Mouse (Mus musculus): ENCODE data around the gene Sh3pxd2a.

Sh3pxd2a gene

DNA sequence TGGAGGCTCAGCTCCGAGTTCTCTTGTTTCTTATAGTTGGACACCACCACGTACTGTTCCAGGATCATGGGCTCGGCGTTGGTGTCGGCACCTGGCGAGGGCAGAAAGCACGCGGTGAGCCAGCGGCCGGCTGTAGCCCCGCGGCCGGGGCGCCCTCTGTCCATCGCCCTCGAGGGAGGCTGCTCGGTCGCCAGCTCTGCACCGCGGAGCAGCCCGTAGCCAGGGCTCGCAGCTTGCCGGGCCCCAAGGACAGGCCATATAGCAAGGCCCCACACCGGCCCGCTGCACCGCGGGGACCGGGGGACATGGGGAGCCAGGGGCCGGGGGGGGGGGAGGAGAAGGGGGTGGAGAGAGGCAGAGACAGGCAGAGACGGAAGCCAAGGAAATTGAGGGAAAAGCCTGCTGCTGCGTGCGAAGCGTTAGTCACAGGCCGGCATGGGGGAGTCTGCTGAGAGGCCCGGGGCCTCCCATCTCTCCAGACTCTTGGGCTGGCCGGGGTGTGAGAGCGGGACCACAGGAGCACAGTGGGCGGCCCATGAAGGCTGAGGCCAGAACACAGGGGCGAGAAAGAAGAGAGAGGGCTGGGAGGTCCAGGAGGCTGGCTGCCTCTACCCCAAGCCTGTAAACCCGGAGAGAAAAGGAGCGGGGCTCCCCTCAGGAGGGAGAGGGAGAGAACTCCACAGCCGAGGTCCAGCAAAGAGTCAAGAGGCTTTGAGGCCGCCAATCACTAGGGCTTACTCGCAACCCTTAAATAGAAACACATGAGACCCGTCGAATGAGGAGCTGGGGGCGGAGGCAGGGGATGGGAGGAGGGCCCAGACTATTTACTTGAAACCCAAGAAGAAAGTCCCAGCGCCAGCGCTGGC lies 149.9 kb downstream of the Sh3pxd2a start:
- DNase-seq (ENCODE audit: low spot score in 2 of 2) = no peak

DNA sequence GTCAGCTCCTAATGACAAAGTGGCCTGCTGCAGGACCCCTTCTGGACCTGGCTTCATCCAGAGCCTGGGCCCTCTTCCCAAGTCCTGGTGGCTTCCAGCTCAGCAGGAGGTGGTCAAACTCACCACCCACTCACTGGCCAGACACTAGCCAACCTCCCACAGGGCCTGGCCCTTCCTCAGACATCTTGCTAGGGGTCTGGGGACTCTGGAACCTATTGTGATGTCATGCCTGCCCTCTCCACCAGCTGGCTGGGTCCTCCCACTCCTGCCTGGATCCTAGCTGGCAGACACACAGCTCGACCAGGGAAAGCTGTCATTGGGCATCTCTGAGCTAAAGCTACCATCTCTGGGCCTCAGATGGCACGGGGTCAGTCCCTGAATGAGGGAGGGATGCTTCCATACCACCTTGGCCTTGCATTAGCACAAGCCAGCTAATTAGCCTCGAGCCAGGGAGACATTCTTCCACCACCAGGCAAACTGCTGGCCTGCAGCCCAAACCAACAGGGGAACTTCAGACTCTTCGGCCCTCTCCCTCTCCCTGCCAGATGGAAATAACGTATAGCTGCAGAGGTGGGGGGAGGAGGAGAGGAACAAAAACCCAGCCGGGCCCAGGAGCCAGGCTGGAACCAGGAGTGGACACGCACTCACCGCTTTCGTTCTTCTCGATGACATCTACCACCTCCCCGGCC lies 150.7 kb downstream of the Sh3pxd2a start:
- DNase-seq (ENCODE audit: low spot score in 2 of 2) = no peak

DNA sequence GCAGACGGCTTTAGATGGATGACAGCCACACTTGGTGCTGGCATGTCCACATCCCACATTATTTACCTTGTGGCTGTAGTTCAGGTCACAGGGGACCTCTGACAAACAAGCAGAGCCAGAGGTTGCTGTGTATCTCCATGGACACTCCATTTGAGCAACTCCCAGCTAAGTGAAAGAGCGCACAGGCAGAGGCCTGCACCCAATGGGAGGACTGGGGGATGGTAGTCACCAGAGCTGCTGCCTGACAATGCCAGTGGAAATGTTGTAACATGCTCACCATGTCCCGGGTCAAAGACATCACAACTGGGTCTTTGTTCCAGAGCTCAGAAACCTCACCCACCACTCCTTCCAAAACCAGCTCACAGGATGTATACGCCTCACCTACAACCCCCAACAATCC lies 153.0 kb downstream of the Sh3pxd2a start:
- DNase-seq (ENCODE audit: low spot score in 2 of 2) = no peak

DNA sequence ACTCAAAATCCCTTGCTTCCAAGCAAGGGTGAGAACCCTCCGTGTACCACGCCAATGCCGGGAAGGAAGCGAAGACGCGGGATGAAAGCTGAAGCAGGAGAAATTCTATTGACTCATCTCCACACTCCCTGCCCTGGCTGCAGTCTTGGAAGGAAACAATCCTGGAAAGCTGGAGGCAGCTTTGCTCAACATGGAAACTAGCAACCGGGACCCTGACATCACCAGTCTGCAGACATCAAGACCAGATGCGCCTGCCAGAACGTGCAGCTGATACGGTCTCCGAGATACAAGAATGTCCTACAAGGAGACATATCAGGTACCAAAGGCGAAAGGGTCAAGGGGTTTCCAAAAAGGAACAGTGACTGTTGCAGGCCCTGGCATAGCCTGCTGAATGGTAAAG lies 154.4 kb downstream of the Sh3pxd2a start:
- no peak for DNase-seq (ENCODE audit: low spot score in 2 of 2)

GRCm38 (mm10) chr19:47306917-47307315 lies 157.3 kb downstream of the Sh3pxd2a start:
- DNase-seq (ENCODE audit: low spot score in 2 of 2) = no peak

- DNase-seq (ENCODE audit: low spot score in 2 of 2) = no peak
Observed at GRCm38 (mm10) chr19:47306128-47306916, 157.9 kb downstream of the Sh3pxd2a start.

DNA sequence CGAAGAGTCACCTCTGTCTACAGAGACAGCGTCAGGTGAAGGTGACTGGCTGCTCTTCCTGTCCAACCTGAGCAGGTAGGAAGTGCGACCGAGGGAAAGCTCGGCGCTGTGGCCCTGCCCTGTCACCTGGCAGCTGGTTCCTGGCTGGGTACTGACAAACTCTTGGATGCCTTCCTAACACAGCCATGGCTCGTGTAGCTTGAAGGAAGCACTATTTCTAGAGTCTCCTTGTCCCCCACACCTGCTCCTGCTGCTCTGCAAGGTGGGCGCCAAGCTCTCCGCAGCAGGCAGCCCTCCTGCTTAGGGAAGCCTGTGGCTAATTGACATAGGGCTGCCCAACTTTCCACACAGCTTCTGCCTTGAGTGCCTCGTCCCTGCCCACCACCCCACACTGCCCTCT lies 158.8 kb downstream of the Sh3pxd2a start:
- no peak for DNase-seq (ENCODE audit: low spot score in 2 of 2)

DNA sequence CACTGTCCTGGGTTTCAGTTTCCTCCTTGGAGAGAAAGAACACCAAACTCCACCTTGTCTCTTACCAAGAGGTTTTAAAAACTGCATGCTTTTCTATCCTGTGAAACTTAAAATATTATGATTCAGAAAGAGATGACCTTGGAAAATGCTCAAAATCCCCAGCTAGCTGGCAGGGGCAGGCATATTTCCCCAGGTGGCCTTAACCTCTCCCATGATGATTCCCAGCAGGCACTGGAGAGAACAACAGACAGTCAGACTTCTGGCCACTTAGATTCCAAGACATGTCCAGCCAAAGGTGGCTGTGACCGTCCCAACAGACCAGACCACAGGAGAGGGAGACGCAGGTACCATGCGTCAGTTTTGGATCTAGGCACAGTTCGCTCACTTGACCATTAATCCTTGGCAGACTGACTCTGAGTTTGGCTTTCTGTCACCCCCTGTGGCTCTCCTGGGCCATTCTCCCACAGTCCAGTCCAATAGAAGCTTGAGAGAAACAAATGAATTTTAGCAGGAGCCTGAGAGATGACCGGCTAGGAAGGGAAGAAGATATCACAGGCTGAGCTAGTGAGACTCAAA lies 159.9 kb downstream of the Sh3pxd2a start:
- DNase-seq (ENCODE audit: low spot score in 2 of 2) = no peak

DNA sequence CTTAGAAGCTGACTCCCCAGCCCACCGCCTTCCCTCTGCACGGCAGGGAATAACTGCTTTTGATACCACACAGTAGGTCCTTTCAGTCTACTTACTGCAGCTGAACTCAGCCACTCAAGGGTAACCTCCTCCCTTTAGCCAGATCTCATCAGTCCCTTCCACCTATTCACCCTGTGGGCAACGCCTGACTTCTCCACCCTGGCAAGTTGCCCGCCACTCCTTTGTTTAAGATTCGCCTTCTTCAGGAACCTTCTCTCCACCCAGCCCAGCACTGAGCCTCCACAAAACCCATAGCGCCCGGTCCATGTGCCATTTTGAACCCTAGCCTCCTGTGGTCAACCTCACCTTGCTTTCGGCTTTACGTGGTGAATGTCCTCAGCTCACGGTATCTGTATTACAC lies 161.1 kb downstream of the Sh3pxd2a start:
- no peak for DNase-seq (ENCODE audit: low spot score in 2 of 2)

- no peak for DNase-seq (ENCODE audit: low spot score in 2 of 2)
Observed at GRCm38 (mm10) chr19:47302191-47302852, 161.9 kb downstream of the Sh3pxd2a start.

- no peak for DNase-seq (ENCODE audit: low spot score in 2 of 2)
Observed at GRCm38 (mm10) chr19:47301303-47302190, 162.7 kb downstream of the Sh3pxd2a start.

GRCm38 (mm10) chr19:47298100-47298499 lies 166.1 kb downstream of the Sh3pxd2a start:
- no peak for DNase-seq (ENCODE audit: low spot score in 2 of 2)

GRCm38 (mm10) chr19:47292451-47292951 lies 171.7 kb downstream of the Sh3pxd2a start:
- no peak for DNase-seq (ENCODE audit: low spot score in 2 of 2)

- no peak for DNase-seq (ENCODE audit: low spot score in 2 of 2)
Observed at GRCm38 (mm10) chr19:47291307-47292080, 172.7 kb downstream of the Sh3pxd2a start.

- no peak for DNase-seq (ENCODE audit: low spot score in 2 of 2)
Observed at GRCm38 (mm10) chr19:47286886-47287450, 177.2 kb downstream of the Sh3pxd2a start.

GRCm38 (mm10) chr19:47285581-47285980 lies 178.6 kb downstream of the Sh3pxd2a start:
- no peak for DNase-seq (ENCODE audit: low spot score in 2 of 2)

DNA sequence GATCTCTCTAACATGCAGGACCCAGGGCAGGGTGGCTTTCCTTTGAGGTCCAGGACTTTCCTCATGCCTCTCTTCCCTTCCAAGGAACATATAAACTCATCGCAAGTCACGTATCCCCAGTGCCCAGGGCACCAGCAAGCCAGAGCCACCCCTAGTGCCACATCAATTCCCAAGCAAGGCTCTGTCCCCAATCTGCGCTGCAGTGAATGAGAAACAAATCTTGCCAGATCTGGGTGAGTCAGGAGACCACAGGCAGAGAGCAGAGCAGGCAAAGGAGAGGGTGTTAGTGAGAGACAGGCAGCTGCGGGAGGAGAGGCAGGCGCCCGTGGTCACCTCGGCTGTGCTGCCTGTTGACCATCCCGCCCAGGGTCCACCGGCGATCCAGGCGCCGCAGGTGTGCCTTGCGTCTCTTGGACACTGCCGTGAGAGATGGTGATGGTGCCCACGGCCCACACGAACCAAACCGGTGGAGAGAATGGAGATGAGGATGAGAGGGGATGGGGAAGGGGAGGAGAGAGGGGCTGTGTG lies 181.4 kb downstream of the Sh3pxd2a start:
- no peak for DNase-seq (ENCODE audit: low spot score in 2 of 2)

DNA sequence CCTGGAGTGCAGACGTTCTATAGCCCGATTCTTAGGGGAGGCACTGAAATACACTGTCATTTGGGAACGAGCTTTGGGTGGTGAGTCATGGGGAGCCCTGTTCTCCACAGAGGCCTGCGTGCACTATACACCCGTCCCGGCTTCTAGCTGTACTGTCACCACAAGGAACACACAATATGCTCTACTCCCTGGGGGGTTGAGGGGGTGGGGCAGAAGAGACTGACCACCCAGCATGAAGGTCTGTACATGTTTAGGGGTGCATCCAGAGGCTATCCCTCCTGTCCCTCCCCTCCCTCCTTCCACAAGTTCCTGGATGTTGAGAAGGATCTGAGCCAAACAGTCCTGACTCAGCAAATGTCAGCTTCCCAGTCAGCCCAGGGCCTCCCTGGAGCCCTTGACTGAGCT lies 182.1 kb downstream of the Sh3pxd2a start:
- DNase-seq (ENCODE audit: low spot score in 2 of 2) = no peak

- DNase-seq (ENCODE audit: low spot score in 2 of 2) = no peak
Observed at GRCm38 (mm10) chr19:47280894-47281293, 183.3 kb downstream of the Sh3pxd2a start.
